Mouse (Mus musculus): ENCODE measurements at regions not wholly inside any gene's neighbourhood (a gene's known extent, or its start where the extent isn't known, plus 50 kb on each side); places are given as distances from the start of the nearest gene placed in this dataset.

DNA sequence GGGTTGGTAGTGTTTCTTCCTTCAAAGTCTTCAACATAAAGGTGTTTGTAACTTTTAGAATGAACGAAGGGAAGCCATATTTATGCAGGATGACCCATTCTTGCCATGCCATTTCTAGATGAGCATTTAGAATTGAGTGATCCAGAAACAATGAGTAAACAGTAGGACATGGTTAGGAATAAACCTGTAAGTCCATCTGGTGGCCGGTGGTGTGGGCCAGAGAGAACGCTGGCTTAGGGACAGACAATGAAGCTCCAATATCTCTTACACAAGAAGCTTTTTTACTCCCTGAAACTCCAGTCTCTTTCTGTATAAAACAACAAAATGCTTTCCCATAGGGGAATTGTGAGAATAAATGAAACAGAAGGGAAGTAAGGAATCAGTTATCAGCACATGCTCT is 296.9 kb upstream of the Clnk start:
- DNase-seq, result peak; percentile 29 to 51

DNA sequence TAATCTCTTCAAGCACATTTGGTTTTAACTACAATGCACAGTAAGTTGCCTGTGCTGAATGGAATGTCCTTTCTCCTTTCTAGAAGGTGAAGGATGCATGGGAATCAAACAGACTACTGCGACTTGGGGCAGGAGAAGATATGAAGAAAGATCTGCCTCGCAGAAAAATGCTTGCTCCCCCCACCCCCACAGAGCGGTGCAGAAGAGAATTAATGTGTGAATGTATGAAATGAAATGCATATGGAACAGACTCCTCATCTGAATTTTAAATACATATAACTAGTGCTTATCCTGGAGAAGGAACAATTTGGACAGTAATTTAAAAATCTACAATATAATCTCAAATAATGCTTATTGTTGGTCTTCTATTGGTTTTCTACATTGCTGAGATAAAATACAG is 283.0 kb upstream of the Clnk start:
- DNase-seq, result no peak

DNA sequence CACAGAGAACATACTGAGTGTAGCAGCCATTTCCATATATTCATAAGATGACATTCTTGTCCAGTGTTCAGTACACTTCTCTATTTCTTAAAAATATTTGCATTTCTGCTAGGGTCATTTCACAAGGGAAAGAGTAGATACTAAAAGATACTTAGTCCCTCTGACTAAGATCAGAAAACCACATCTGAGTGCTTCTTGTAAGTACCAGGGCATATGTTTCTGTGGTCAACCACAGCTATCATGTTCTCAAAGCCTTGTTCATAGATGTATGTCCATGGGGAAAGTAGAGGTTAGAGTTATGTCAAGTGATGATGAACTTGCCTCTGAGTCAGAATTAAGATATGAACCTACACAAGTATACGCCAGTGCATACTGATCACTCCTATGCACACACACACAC is 279.2 kb upstream of the Clnk start:
- no peak for DNase-seq

DNA sequence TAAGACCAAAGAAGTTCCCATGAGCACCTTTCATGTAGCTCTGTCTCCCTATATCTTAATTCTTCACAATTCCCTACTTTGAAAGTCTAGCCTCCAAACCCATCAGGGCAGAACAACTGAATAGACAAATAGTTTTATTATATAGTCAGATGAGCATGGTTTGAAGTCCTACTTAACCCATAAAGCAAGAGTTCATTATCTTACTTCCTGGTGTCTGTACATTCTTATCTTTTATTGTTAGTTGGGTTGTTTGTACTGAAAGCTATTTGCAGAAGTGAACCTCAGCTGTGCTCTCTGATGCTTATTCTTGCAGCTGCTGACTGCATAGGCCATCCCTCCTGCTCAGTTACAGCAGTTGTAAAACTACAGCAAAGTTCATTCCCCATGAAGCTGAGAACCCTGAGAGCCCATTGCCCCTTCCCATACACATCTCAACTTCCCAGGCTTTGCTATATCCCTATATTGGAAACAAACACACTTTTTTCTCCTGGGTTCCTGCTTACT is 276.7 kb upstream of the Clnk start:
- no peak for DNase-seq

DNA sequence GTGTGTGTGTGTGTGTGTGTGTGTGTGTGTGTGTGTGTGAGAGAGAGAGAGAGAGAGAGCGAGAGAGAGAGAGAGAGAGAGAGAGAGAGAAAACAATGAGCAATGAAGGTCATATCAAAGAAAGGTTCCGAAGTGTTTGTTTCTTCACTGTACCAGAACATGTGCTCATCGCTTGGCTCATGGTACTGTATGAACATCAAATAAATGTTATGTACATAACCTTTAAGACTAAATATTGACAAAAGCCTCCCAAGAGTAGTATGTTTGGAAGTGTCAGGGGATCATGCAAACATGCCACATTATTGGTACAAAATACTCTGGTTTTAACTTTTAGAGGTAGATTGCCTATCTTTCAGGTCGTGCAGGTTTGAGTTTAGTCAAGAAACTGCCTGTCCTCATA is 275.3 kb upstream of the Clnk start:
- no peak for DNase-seq

DNA sequence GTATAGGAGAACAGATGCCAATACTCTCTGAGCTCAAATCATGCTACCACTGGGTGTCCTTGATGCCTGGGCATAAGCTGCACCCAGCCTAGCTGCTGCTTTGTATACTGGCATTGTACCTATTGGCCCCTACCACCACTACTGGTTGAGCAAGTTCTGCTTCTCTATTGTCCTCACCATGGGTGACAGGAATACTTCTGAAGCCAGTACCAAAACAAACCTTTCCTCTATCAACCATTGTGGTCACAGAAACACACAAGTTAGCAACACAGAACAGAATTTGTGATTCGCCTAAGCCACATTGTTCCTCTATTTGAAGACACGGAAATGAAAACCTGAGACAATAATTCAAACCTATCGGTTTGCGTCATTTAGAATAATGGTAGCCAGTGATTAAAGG is 274.3 kb upstream of the Clnk start:
- DNase-seq, result no peak

DNA sequence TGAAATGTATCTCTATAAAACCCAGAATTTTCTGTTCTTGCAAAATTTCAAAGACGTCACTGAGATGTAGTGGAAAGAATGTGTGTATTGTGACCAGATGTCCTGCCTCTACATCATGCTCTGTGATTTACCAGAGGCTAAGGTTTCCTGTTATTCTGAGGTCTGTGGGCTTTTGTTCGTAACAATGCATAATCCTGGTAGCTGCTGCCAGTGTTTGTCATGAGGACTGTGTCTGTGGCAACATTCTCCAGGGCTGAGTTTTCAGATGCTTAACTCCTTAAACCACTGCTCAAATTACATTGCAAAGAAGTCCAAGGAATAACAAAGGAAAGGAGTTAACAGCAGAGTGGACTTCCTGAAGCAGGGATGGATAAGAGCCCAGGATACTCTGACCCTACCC is 269.0 kb upstream of the Clnk start:
- no peak for DNase-seq

DNA sequence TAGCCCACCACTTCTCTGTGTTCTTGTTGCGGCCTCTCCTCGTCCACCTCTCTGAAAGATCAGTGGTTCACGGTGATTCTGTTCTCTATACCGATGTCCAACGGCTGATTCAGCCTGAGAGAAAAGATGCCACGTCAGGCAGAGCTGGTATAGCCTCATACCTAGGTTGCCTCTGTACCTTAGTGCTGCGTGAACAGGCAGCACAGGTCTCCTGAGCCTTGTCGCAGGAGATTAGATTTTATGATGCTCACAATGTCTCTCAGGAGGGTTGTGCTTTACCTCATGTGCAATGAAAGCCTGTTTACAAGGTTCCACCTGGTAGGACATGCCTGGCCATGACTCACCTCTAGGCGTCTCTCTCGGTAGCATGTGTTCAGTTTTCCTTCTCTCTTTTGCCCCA is 267.6 kb upstream of the Clnk start:
- DNase-seq, result no peak

DNA sequence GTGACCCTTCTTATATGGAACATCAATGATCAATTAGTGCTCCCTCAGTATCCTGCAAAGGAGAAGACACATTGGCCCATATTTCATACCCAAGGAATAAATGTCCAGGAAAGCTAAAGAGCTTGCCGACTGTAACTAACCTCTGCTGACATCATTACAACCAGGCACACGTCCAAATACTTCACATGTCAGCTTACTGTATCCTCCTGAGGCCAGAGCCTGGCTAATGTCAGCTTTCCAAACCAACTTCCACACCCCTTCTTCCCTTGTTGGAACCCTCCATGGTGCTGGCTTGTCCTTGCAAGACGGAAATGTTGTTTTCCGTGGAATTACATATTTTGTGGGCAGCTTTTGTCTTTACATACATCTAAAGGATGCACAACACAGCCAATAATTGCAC is 267.0 kb upstream of the Clnk start:
- DNase-seq, result peak in 1 of 2 experiments; percentile 16

DNA sequence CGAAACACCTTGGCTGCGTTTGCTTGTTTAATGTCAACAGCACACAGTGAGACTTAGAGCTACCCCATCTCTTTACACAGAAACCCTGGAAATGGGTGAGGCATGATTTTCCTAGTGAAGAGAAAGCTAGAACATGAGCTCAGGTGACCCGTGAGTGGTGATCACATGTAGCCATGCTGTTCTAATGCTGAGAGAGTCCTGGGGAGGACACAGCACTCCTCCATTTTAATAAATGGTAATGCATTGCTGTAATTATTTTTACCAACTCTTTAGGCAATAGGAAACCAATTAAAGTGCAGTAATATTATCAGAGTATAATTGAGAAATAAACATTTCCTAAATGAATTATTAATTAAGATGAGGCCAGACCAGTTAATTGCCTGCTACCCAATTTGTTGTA is 261.8 kb upstream of the Clnk start:
- DNase-seq, result no peak

DNA sequence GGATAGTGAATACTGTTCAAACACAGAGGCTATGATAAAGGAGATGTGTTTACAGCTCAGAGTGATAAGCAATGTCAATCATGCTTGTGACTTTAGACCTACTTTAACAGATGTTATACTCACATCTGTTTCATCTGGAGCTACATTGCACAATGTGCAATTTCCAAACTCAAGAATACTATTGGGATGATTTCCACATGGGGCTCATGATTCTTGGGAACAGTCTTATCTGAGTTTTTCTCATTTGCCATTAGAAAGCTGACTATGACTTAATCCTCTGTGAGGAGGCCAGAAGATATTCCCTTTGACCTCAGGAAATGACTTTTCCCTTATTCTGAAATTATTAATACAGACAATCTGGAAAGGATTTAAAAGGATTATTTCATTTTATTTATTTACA is 252.3 kb upstream of the Clnk start:
- no peak for DNase-seq

DNA sequence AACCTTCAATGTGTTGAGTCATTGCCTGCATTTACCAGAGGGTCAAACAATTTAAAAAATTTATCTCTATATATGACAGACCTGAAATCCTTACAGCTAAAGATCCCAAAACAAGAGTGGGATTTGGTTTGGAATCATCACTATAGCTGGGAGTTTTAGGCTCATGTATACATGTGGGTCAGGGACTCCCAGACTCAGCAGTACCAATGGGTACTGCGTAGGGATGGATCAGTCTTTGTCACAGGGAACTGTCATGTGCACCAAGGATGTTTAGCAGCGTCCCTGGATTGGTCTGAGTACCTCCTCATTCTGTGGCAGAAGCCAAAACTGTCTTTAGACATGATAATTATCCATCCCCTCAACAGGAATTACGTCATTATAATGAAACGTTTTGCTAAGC is 250.2 kb upstream of the Clnk start:
- DNase-seq, result no peak

DNA sequence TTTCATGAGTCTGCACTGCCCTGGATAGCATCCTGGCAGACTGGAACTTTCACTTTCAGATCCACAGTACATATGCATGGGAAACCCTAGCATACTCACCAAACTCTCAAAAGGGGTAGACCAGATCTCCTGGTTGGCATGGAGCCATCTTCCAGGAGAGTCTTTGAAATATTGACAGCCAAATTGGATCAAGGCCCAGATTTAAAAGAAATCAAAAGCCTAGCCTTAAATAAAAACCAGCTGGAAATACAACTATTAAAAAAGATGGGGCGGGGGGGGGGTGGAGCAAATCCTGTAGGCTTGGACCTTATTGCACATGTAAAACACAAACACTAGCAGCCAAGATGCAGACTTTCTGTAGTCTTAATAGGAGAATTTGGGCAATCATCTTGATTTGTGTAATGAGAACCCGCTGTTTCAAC is 249.7 kb upstream of the Clnk start:
- no peak for DNase-seq

DNA sequence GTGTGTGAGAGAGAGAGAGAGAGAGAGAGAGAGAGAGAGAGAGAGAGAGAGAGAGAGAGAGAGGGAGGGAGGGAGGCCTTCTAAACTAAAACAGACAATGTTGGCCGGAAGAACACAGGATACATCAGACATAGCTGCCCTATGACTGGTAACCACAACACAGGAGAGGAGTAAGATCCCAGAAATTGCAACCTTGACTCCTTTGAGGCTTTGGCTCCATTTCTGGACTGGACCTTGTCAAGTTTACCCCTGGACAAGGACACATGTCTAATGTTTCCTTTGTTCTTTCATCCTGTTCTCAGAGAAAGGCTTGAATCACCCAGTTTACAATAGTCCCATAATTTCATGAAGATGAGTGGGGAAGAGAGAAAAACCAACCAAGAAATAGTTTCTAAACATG is 233.7 kb upstream of the Clnk start:
- no peak for DNase-seq

DNA sequence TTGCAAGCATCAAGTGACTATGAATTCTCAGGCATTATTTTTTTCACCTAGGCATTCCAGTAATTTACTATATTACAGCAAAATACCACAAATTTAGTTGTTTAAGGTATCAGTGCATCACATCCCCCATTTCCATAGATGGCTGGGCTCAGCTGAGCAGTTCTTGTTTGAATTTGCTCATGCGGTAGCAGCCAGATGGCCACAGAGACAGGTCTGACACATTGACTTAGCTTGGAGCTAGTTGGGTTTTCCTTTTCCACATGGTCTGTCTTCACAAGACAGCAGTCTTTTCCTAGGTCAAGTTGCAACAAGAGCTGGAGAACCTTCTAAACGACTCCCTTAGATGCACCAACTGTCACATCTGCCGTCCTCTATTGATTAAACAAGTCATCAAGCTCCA is 232.9 kb upstream of the Clnk start:
- peak; percentile 19 to 31 for DNase-seq

DNA sequence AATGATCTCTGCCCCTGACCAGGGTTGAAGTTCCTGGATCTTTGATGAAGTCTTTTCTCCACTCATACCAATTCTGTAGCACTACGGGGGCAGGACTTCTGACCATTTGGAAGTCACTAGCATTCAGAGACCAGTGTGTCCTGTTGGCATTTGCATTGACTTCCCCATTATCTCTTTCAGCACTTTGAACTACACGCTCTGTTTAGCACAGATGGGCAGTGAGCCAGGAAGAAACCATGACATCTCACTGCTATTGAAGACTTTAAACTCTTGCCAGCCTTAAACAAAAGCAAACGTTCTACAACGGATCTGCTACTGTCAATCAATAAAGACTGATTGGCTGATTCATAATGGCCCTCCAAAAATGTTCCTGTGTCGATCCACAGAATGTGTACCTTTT is 222.5 kb upstream of the Clnk start:
- DNase-seq, result no peak

DNA sequence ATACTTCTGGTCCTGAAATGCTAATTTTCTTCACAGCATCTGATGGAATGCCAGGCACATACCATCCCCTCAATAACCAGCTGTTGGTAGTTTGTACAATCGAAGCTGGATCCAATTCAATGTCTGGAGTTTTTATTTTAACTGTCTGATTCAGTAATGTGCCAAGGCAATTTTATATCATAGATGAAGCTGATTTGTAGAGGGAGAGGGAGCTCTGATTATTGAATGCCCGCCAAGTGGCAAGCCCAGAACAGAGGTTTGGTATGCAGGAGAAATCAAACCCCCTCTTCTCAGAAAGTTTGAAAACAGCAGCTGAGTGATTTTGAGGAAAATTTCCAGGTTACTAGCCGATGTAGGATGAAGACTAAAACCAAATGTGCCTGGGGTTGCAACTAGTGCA is 218.3 kb upstream of the Clnk start:
- no peak for DNase-seq

DNA sequence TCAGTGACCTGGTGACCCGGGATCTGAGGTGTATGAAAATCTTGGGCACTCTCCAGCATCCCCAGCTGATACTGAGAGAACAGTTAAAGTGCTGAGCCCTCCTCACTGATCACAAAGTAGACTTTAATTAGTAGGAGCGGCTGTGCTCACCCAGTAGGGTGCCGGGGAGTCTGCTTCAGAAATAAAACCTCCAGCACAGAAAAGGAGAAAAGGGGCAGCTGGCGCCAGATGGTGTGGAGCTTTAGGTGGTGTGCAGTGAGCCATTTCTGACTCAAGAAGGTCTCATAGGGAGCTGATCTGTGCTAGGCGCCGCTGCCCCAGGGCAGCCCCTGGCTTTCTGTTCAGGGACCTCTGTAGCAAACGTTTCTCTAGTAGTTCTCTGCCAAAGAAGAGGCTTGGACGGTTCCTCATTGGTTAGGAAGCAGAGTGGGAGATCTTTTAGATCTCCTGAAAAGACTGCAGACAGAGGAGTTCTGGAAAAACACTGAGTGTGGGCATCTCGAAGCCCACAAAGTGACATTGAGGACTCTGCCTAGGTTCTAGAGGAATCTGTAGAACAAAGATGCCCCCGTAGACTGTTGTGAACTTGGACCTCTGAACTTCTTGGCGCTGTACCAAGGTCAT is 200.1 kb upstream of the Clnk start:
- peak; percentile 75 to 80 for DNase-seq

DNA sequence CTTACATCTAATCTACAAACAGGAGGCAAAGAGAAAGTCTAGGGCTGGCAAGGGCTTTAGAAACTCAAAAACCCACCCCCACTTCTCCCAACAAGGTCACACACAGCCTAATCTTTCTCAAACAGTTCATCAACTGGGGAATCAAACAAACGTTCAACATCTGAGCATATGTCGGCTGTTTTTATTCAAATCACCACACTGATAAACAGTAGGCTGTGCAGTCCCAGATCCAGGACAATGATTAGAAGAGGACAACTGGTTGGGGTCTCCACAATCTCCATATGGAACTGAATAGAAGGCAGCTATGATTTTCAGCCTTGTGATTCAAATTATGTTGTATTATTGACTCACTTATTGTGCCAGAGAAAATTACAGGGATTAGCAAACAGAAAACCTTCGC is 193.1 kb upstream of the Clnk start:
- DNase-seq, result no peak

DNA sequence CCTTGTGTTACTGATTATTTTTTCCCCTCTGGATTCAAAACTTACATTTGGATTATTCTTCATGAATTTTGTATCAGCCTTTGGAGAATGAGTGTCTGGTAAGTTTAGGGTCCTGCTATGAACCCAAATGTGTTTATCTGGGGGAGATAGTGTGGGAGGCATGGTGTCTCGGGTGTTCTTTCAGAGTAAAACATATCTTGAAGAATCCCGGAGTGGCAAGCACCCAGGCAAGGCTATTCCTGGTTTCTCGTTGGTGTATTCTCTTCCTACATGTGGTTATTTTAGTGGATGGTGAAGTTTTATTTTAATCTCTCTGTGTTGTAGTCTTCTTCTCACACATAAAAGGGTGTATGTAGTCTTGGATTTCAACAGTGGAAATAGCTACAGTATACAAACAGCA is 186.4 kb upstream of the Clnk start:
- no peak for DNase-seq

DNA sequence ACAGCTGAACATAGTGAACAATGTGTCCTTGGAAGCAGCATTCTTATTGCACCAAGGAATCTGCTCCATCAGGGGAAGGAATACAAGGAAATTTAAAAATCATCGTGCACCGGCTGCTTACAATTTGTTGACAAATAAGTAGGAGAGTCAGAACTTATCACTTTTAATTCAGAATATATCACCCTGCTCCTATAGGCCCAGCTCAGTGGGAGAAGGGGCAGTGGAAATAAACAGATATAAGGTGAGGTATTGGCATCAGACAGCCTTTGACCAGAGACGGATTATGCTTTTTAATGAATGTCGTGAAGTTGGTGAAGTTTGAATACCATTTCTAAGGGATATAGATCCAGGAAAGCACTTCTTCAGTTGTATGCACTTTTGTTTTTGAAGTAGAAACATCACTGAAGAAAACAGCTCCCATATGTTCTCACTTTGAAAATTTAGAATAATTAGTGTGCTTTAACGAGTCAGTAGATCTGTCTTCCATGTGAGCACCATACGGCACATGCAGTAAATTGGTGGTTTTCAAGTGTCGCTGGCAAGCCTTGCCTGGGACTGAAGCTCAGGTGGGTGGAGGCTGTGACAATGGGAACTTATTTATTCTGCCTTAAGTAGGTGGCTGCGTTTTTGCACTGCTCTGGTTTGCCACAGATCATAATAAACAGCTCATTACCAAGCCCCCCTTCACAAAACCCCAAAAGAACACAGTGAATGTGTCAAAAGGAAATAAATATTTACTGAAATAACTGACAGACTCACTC is 176.1 kb upstream of the Clnk start:
- no peak for DNase-seq

DNA sequence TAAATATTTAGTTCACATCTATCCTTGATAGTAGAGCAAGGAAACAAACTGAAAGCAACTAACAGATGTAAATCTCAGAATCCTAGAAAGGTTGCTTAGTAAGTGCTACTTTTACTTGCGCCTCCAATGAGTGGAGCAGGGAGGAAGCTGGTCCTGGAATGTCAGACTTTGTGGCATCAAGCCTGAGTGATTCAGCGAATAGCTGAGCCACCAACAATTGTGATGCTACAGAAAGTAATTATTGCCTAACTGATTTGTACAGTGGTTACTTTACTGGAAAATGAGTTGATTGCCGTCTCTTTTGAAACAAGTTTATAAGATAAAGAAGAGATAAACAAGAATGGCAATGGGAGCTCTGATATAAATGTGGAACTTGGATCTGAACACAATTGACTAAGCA is 173.9 kb upstream of the Clnk start:
- DNase-seq, result no peak

DNA sequence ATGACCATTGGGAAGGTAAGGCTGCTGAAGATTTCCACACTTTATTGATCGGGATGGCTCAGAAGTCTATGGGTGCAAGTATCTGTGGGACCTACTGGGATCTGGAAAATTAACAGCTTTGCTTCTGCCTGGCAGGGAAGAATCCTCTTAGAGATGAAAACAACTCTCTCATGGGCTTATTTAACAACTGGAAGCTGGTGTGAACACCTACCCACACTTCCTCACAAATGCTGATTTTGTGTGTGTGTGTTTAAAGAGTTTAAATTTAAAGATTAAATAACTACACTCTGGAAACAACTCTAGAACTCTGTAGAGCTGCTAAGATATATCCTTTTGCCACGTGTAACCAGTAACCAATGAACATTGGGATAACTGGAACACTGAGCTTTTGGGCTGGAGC is 172.5 kb upstream of the Clnk start:
- no peak for DNase-seq

DNA sequence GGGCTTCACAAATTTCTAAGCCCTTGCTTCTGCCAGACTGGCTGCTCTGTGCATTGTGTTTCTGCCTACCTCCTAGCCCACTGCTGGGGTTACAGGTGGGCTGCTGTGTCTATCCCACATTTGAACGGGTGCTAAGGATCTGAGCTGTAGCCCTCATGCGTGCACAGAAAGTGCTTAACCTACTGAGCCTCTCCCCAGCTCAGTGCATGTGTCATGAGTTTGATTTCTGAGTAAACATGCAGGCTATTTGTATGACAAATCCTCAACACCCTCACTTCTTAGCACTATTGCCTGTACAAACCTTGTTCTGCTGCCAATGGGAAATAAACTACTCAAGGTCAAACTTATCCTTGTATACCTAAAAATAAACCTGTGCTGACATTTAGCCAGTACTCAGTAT is 163.9 kb upstream of the Clnk start:
- DNase-seq, result no peak

DNA sequence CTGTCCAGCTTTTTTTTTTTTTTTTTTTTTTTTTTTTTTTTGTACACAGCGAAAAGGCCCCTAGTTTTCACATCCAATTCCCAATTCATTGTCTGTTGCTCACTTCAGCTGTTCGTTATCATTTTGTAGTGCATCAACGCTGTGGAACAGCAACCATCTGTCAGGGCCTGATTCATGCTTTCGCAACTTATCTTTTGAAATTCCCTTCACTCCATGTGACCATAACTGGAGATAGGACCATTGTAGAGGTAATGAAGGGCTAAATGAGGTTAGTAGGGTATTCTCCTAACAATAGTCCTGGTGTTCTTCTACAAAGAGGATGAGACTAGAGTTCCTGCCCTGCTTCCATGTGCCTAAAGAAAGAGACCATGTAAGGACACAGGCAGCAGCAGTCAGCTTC is 146.6 kb upstream of the Clnk start:
- DNase-seq, result no peak
